Mouse (Mus musculus): ENCODE data around the gene Rnf216. TPM values are rescaled to one million over a fixed set of nuclear protein-coding genes. Genes with fewer than 3 reads are reported as not detected.
A peak's percentile ranks its signal among the peaks of the same experiment; 100 is the strongest.
"Not testable (repeated sequence)": the region's sequence is repeated elsewhere in the genome, so short reads cannot be mapped to it uniquely, and the experiment has no call there.

The Rnf216 gene
- polyA plus RNA-seq (2017; shearing (Covaris generic)): 10 to 100 TPM; 38.2 to 39.8 TPM

GRCm38 (mm10) chr5:143112281-143113246 lies at the start of gene Rnf216:
Rnf216 (minus strand) TSS chr5:143112994.
- peak; percentile 99 for ATAC-seq

- ATAC-seq: no peak
These were observed 42.7 kb upstream of the Rnf216 start for GRCm38 (mm10) chr5:143155534-143155933.

- no peak for ATAC-seq
These were observed 41.0 kb upstream of the Rnf216 start for GRCm38 (mm10) chr5:143153756-143154155.

GRCm38 (mm10) chr5:143150044-143150443 lies 37.2 kb upstream of the Rnf216 start:
- ATAC-seq: no peak

- ATAC-seq: no peak
These were observed 36.7 kb upstream of the Rnf216 start for GRCm38 (mm10) chr5:143149536-143149935.

- ATAC-seq: no peak
These were observed 35.9 kb upstream of the Rnf216 start for GRCm38 (mm10) chr5:143148661-143149060.

GRCm38 (mm10) chr5:143147481-143147880 lies 34.7 kb upstream of the Rnf216 start, which contains the start of gene Olfr718-ps1:
Olfr718-ps1 (minus strand) TSS chr5:143147581.
- no peak for ATAC-seq

- no peak for ATAC-seq
These were observed 24.8 kb upstream of the Rnf216 start for GRCm38 (mm10) chr5:143137580-143137979.

GRCm38 (mm10) chr5:143135042-143135441 lies 22.2 kb upstream of the Rnf216 start:
- no peak for ATAC-seq

GRCm38 (mm10) chr5:143134216-143135010 lies 21.6 kb upstream of the Rnf216 start:
- ATAC-seq: not testable (repeated sequence)

GRCm38 (mm10) chr5:143132935-143133514 lies 20.2 kb upstream of the Rnf216 start:
- peak; percentile 94 for ATAC-seq

- ATAC-seq: no peak
These were observed 17.5 kb upstream of the Rnf216 start for GRCm38 (mm10) chr5:143130342-143130741.

GRCm38 (mm10) chr5:143129101-143129500 lies 16.3 kb upstream of the Rnf216 start:
- ATAC-seq: no peak

- no peak for ATAC-seq
These were observed 15.0 kb upstream of the Rnf216 start for GRCm38 (mm10) chr5:143127837-143128236.

- ATAC-seq: no peak
These were observed 14.1 kb upstream of the Rnf216 start for GRCm38 (mm10) chr5:143126908-143127307.

- ATAC-seq: no peak
These were observed 13.3 kb upstream of the Rnf216 start for GRCm38 (mm10) chr5:143126089-143126488.

GRCm38 (mm10) chr5:143125601-143126000 lies 12.8 kb upstream of the Rnf216 start:
- no peak for ATAC-seq

- no peak for ATAC-seq
These were observed 12.1 kb upstream of the Rnf216 start for GRCm38 (mm10) chr5:143124805-143125378.

- no peak for ATAC-seq
These were observed 9.9 kb upstream of the Rnf216 start for GRCm38 (mm10) chr5:143122673-143123072.

- no peak for ATAC-seq
These were observed 9.3 kb upstream of the Rnf216 start for GRCm38 (mm10) chr5:143122125-143122524.

GRCm38 (mm10) chr5:143106842-143107241 lies 6.0 kb downstream of the Rnf216 start:
- no peak for ATAC-seq

- ATAC-seq: no peak
These were observed 9.6 kb downstream of the Rnf216 start for GRCm38 (mm10) chr5:143103231-143103630.

All from CD4-positive, CD25-positive, alpha-beta regulatory T cell, adult 4 months (primary cell).